Mouse (Mus musculus) cerebral cortex, adult 2 months (tissue): ENCODE data around the gene Spata48.

Experiments
- WGBS: fragments of 180-500 bp; shearing (Covaris S2); methylation state at CpG from one replicate; pipeline ENCODE4 v1.1.7; 2018; 5-methylcytosine and 5-hydroxymethylcytosine counted together

The Spata48 gene

GRCm38 (mm10) chr11:11461635-11462560 is at the start of gene Spata48, which contains the start of gene Zpbp:
Spata48 (plus strand) TSS chr11:11462094.
Zpbp (minus strand) TSS chr11:11462408.
- WGBS, result 3% methylated on average over 66 of the region's 66 CpGs

GRCm38 (mm10) chr11:11414188-11414587 is 47.7 kb upstream of the Spata48 start:
- 91% methylated on average over 5 of the region's 5 CpGs for WGBS

- WGBS, result 79% methylated on average over 2 of the region's 2 CpGs
Observed at GRCm38 (mm10) chr11:11417356-11417755, 44.5 kb upstream of the Spata48 start.

GRCm38 (mm10) chr11:11455037-11455436 is 6.9 kb upstream of the Spata48 start:
- WGBS, result 38% methylated on average over 2 of the region's 2 CpGs

- WGBS, result 75% methylated on average over 5 of the region's 5 CpGs
Observed at GRCm38 (mm10) chr11:11462561-11462890, 632 bp downstream of the Spata48 start.

- 60% methylated on average over 8 of the region's 8 CpGs for WGBS
Observed at GRCm38 (mm10) chr11:11484378-11484777, 22.5 kb downstream of the Spata48 start.

GRCm38 (mm10) chr11:11492044-11492443 is 30.1 kb downstream of the Spata48 start:
- 72% methylated on average over 5 of the region's 5 CpGs for whole genome bisulfite sequencing

DNA sequence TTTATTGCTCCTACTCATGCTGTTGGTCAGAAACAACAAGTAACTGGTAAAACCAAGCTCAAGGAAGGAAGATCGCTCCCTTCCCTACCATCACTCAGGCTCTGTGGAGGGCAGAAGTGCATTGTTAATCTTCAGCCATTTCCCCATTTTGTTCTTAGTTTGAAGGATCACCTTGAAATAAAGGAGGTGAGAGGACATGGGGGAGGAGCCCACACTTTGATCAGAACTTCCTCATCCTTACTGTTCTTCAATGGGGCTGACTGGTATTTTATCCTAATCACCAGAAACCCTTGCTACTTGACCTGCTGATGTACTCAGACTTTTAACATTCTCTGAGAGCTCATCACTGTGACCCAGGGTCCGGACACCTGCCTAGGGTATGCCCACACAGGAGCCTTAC is 33.8 kb downstream of the Spata48 start:
- 92% methylated on average over 2 of the region's 2 CpGs for WGBS

- WGBS, result 22% methylated on average over 10 of the region's 10 CpGs
Observed at GRCm38 (mm10) chr11:11499944-11500343, 38.0 kb downstream of the Spata48 start.

DNA sequence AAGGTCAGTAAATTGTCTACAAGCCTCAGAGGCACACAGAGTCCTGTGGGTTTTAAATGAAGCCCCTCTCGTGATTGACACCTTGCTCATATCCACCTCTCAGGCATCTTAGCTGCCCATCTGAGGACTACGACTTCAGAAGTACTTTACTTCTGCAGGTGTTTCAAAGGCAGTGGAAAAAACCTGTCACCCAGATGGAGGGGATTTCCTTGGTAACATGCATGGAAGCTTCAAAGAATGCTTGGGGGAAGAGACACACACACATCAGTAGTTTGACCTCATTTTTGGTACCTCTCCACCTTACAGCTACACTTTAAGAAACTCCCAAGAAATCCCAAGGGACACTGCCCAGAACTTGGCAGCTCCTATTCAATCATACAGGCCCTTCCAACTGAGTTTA is 44.3 kb downstream of the Spata48 start:
- WGBS, result 79% methylated on average over 2 of the region's 2 CpGs

- WGBS, result 77% methylated on average over 2 of the region's 2 CpGs
Observed at GRCm38 (mm10) chr11:11509413-11509812, 47.5 kb downstream of the Spata48 start.

GRCm38 (mm10) chr11:11512056-11512455 is 50.2 kb downstream of the Spata48 start:
- WGBS, result 37% methylated on average over 2 of the region's 2 CpGs

DNA sequence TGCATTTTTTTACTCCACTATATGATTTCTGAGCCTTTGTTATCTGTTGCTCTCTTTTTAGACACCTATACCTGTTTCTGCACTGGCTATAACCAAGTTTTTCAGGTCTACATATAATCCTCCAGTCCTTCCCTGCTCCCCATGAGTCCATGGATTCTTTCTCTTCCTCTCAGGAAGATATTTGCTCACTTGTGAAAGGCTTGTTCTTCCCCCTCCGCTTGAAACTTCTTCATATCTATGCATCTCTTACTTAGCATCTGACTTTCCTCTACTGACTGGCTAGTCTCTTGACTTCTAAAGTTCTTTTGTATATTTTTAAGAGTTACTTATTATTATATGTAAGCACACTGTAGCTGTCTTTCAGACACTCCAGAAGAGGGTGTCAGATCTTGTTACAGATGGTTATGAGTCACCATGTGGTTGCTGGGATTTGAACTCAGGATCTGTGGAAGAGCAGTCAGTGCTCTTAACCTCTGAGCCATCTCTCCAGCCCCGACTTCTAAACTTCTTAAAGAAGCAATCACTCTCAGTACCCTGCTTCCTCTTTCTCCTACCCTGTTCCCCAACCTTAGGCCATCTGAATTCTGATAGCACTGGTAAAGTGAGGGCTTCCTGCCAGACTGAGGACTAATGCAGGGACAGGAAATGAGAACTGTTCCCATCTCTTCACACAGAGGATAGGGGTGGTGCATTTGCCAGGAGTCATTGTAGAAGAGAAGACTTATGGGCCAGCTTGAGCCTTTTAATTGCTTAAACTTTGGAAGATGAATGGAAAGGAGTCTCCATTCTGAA is 51.3 kb downstream of the Spata48 start:
- 68% methylated on average over 2 of the region's 2 CpGs for WGBS

DNA sequence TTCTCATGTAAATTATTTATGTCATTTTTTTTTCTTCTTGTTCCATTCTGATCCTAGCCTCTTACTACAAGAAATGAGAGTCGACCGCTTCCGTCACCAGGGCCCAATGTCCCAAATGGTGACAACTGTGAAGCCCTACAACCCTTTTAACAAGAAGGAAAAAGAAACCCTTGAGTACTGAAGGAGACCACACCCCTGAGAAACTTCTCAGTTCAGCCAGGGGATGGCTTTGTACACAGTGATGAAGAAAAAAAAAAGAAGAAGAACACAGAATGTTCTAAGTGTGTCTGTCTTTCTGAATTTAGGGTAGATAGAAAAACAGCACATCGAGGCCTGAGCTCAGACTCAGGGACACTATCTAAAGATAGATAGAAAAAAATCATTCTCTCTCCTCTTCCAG is 53.0 kb downstream of the Spata48 start:
- 89% methylated on average over 4 of the region's 4 CpGs for WGBS

DNA sequence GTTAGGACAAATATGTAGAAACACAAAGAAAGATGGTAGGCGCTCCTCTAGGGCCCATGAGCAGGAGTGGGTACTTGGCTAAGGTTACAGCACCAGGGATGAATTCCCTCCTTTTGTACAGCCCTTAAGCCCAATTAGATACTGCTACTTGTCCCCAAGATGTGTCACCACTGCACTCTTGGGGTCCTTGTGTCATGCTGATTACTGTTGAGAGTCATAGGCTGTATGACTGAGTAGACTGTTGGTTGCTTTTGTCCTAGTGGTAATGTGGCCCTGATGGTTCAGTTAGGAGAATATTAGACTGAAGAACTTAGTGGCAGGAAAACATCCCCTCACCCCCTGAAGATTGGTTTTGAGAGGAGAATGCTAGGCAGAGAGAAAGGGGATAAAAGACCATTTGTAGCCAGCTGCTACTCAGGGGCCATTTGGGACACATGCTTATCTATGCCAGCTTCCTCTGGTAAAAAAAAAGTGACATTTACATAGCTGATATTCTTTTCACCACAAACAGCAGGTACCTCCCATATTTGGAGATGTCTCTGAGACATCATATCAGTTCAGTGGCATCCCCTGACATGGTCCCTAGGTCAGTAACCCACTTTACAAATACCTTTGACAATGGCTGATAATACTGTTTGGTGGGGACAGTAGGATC is 56.0 kb downstream of the Spata48 start:
- 94% methylated on average over 1 of the region's 1 CpGs for whole genome bisulfite sequencing

DNA sequence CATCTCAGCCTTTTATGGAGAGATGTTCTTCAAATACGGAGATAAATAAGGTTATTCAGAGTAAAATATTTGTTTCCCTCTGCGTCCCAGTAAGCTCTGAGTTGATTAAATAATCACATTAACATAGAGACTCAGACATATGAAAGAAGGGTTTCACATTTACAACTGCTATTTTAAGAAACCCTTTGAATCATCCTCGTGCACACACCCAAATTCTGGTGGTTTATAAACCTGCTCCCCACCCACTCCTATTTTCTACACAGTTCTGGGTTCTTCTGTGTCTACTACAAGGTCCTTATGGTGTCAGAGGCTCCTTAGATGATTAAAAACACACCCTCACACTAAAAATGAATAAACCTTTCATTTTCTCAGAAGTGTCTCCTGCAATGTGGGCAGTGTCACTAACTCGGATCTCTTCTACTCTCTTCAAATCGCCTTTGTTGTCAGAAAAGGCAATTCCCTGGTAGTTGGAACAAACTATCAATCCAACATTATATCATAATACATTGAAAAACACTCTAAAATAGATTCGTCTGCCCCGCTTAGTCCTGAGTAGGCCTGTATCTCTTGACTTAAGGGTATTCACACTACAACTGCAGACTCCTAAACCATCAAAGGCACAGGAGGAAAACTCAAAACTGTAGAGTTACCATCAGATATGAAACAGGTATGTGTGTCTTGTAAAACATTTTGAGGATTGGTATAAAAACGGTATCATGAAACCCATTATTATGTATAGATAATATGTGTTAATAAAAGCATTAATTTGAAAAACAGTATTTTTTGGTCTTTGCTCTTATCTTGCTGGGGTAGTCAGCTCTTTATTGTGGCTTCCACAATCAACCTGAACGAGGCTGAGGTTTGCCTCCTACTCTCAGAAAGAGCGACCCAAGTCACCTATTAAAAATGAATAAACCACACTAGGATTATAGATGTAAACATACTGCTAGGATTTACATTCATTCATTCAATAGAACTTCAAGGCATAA is 57.7 kb downstream of the Spata48 start:
- WGBS, result 71% methylated on average over 10 of the region's 10 CpGs

DNA sequence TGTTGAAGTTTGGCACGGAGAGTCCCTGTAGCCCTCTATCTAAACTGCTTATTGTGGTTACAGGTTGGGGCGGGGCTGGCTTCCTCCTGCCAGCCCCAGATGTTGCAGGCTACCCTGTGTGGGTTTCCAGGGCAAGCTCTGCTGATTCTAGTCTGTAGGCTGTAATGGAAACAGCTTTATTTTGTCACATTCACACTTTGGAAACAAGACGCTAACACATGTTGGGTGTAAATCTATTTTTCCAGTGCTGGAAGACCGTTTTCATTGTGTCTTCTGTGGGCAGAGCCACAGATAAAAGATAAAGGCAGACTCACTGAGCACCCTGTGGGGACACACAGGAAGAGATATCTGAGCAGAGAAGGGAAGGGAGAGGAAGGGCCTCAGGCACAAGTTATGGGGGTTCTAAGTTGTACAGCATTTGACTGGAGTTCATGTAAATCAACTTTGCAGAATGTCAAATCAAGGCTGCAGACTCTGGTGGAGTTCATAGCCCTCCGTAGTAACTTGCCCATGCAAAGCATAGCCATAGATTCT is 60.1 kb downstream of the Spata48 start:
- 68% methylated on average over 5 of the region's 5 CpGs for WGBS

GRCm38 (mm10) chr11:11528760-11529159 is 66.9 kb downstream of the Spata48 start:
- WGBS, result 67% methylated on average over 11 of the region's 11 CpGs

- 71% methylated on average over 6 of the region's 6 CpGs for WGBS
Observed at GRCm38 (mm10) chr11:11529165-11529564, 67.3 kb downstream of the Spata48 start.

GRCm38 (mm10) chr11:11530126-11530525 is 68.2 kb downstream of the Spata48 start:
- 86% methylated on average over 2 of the region's 2 CpGs for WGBS

- 78% methylated on average over 1 of the region's 1 CpGs for WGBS
Observed at GRCm38 (mm10) chr11:11536295-11536694, 74.4 kb downstream of the Spata48 start.
